Mouse (Mus musculus) thymus, adult 2 months (tissue): ENCODE data around the gene Sptlc3. TPM values are rescaled to one million over a fixed set of nuclear protein-coding genes. Genes with fewer than 3 reads are reported as not detected.

Experiments
- DNase-seq: peaks from one replicate; pipeline ENCODE4 v3.0.0; 2021
- H3K27ac ChIP-seq: fragments of 200-500 bp; 2 replicates; pipeline ENCODE4 v1.5.1; 2012; ENCODE audit warnings: low read length, control low read depth; ENCODE audit not compliant: control insufficient read depth, insufficient read depth
- H3K27me3 ChIP-seq: fragments of 200-500 bp; 2 replicates; pipeline ENCODE4 v1.6.1; 2012; ENCODE audit warnings: mild to moderate bottlenecking, low read length, moderate library complexity, mixed read lengths; ENCODE audit not compliant: control insufficient read depth, insufficient read depth
- H3K36me3 ChIP-seq: fragments of 200-500 bp; 2 replicates; pipeline ENCODE4 v1.6.1; 2012; ENCODE audit warnings: mild to moderate bottlenecking, low read length, moderate library complexity; ENCODE audit not compliant: control insufficient read depth, insufficient read depth
- H3K4me1 ChIP-seq: fragments of 200-500 bp; replicated peaks from 2 replicates; pipeline ENCODE4 v1.6.1; 2012; ENCODE audit warnings: low read length; ENCODE audit not compliant: control insufficient read depth, insufficient read depth
- H3K4me3 ChIP-seq: fragments of 200-500 bp; 2 replicates; pipeline ENCODE4 v1.5.1; 2012; ENCODE audit warnings: mild to moderate bottlenecking, low read length, control low read depth, moderate library complexity; ENCODE audit not compliant: control insufficient read depth, insufficient read depth
- CTCF ChIP-seq: fragments of 200-500 bp; IDR thresholded peaks from 2 replicates; pipeline ENCODE4 v1.5.1; 2012; ENCODE audit warnings: mild to moderate bottlenecking, control low read depth, low read length, moderate library complexity, borderline replicate concordance; ENCODE audit not compliant: control insufficient read depth, poor library complexity, insufficient read depth; ENCODE audit errors: extremely low read depth
- POLR2A ChIP-seq: fragments of 200-500 bp; IDR thresholded peaks from 2 replicates; pipeline ENCODE4 v1.6.1; 2012; ENCODE audit warnings: mild to moderate bottlenecking, low read length, control low read depth, moderate library complexity; ENCODE audit not compliant: control insufficient read depth, poor library complexity, insufficient read depth; ENCODE audit errors: extremely low read depth
- WGBS: fragments of 180-500 bp; shearing (Covaris S2); methylation state at CpG from one replicate; pipeline ENCODE4 v1.1.7; 2018; 5-methylcytosine and 5-hydroxymethylcytosine counted together
- polyA plus RNA-seq: library from polyadenylated mRNA; depleted of rRNA; stranded (reverse); fragments of >200 nt; gene quantifications from 2 replicates; pipeline ENCODE4 v1.2.3, GENCODE M21; 2012

The Sptlc3 gene
- polyA plus RNA-seq, 1 experiment: not detected

DNA sequence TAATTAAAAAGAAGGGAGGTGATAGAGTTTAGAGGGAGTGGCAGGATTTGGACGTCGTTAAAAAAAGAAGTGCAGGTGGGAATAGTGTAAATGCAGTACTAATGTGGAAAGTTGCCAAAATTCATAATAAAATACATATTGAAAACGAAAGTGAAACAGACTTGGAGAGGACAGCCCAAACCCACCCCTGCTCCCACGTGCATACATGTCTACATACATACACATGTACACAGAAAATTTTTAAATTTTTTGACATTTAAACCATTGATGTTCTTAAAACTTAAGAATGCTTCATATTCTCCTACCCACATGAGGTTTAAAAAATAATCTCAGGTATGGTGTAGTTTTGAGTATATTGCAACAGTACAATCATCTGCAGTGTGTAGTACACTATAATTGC is 135.0 kb downstream of the Sptlc3 start:
- no peak for DNase-seq
- Histone ChIP-seq H3K27me3 (no peaks in the 10 kb centered on the region), H3K4me1 (no peaks in the 10 kb centered on the region), H3K36me3 (no peaks in the 10 kb centered on the region), H3K4me3 (no peak overlapping the region), H3K27ac (no peak overlapping the region)
- 23% methylated on average over 4 of the region's 4 CpGs for WGBS
- TF ChIP-seq CTCF: no peak
- TF ChIP-seq POLR2A: no peak

DNA sequence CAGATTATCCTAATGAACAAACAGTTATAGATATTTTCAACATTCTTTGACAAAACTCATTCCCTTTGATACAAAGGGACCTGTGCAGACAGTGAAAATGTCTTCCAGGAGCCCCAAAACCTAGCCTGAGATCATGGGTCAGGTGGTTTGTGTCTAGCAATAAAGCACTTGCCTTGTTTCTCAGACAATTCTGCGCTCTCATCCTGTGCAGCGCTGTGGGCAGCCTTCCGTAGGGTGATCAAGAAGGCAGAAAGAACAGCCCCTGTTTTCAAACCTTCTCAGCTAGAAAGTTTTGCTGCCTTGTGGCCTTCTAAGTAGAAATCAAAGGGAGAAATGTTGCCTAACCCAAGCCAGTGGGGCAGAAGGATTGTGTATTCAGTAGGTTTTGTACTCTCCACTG is 135.9 kb downstream of the Sptlc3 start:
- H3K27me3 ChIP-seq: no peaks in the 10 kb centered on the region
- no peak overlapping the region for H3K27ac ChIP-seq
- no peaks in the 10 kb centered on the region for H3K36me3 ChIP-seq
- no peaks in the 10 kb centered on the region for H3K4me1 ChIP-seq
- TF ChIP-seq CTCF (no peak), POLR2A (no peak)
- DNase-seq: no peak
- H3K4me3 ChIP-seq: no peak overlapping the region
- WGBS: 95% methylated on average over 3 of the region's 3 CpGs

DNA sequence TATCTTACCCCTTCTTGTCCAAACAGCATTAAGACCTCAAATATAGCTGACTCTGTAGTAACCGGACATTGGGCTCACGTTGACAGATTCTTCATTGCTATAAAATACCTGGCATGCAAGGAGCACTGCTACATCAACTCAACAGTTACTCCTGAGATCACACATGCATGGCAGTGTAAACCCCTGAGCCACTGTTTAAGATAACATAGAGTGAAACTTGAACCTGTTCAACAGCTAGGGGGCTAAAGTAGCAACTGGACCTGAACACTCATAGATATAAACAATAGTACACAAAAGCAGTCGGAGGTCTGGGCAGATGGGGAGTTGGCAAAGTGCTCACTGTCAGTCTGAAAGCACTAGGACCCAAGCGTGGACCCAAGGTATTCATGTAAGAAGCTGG is 140.8 kb downstream of the Sptlc3 start:
- no peak for DNase-seq
- H3K4me3 ChIP-seq: no peak overlapping the region
- TF ChIP-seq CTCF: no peak
- no peak for TF ChIP-seq POLR2A
- no peaks in the 10 kb centered on the region for H3K27me3 ChIP-seq
- 90% methylated on average over 4 of the region's 4 CpGs for WGBS
- H3K36me3 ChIP-seq: no peaks in the 10 kb centered on the region
- H3K27ac ChIP-seq: no peak overlapping the region
- H3K4me1 ChIP-seq: no peaks in the 10 kb centered on the region

DNA sequence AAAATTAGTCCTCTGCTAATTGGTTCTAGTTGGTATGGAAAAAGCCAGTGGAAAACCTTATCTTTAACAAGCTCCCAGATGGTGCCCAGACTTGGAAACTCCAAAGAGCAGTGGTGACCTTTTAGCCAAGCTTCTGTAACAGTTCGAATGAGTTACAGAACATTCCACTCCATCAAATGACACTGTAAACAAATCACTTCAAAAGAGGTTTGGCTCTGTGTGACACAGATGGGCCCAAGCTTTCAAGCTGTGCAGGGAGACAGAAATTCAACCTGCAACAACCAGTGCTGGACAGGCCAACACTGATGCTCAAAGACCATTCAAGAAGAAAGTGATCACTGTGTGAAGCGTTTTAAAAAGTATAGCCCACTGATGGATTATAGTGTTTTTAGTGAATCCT is 144.1 kb downstream of the Sptlc3 start:
- WGBS: 58% methylated on average over 2 of the region's 2 CpGs
- no peak for DNase-seq
- no peaks in the 10 kb centered on the region for H3K27me3 ChIP-seq
- no peak overlapping the region for H3K27ac ChIP-seq
- H3K4me3 ChIP-seq: no peak overlapping the region
- H3K4me1 ChIP-seq: no peaks in the 10 kb centered on the region
- no peaks in the 10 kb centered on the region for H3K36me3 ChIP-seq
- no peak for TF ChIP-seq POLR2A
- TF ChIP-seq CTCF: no peak

DNA sequence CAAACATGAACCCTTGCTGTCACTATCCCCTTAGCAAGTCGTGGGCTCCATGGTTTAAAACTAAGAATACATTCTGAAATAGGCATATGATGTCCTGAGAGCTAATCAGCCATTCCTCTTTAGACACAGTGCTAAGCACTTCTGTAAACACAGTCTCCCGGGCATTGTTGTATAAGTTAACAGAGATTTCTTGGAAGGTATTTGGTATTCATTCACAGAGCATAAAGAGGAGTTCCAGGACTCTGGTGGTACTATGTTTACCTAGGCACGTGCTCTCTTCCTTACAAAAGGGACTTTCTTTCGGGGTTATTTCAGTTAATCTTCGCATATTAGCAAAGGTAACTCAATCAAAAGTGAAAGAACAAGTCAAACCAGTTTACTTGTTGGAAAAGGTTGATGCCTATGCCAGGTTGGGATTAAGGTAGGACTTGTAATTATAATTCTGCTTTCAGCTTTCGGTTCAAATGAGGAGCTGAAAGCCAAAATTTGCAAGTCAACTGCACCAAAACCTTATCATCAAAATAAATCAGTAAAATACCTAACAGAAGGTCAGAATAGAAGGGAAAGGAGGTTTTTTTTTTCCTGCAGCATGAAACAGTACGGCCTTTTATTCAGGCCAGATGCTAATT is 148.2 kb downstream of the Sptlc3 start:
- no peak for TF ChIP-seq CTCF
- TF ChIP-seq POLR2A: no peak
- WGBS: 82% methylated on average over 7 of the region's 7 CpGs
- H3K27ac ChIP-seq: no peak overlapping the region
- no peaks in the 10 kb centered on the region for H3K4me1 ChIP-seq
- no peak overlapping the region for H3K4me3 ChIP-seq
- no peaks in the 10 kb centered on the region for H3K36me3 ChIP-seq
- no peaks in the 10 kb centered on the region for H3K27me3 ChIP-seq
- DNase-seq: no peak

DNA sequence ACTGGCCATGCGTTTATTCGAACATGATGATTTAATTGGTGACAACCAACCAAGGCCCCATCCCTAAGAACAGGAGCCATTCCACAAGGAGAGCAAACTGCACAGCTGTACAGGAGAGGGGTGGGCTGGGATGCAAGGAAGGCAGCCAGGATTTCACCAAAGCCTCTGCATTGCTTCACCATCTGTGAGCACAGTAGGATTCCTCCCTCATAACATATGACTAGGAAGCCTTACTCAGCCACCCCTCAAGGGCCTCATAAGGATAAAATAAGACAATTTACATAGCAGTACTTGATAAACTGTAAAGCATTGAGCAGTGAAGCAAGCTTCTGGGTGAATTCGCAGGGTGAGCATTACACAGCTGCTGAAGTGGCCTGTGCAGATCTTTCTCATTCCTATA is 155.8 kb downstream of the Sptlc3 start:
- H3K36me3 ChIP-seq: no peaks in the 10 kb centered on the region
- no peak for TF ChIP-seq CTCF
- no peak for TF ChIP-seq POLR2A
- no peaks in the 10 kb centered on the region for H3K27me3 ChIP-seq
- H3K27ac ChIP-seq: no peak overlapping the region
- H3K4me3 ChIP-seq: no peak overlapping the region
- 91% methylated on average over 3 of the region's 3 CpGs for WGBS
- DNase-seq: no peak
- no peaks in the 10 kb centered on the region for H3K4me1 ChIP-seq

DNA sequence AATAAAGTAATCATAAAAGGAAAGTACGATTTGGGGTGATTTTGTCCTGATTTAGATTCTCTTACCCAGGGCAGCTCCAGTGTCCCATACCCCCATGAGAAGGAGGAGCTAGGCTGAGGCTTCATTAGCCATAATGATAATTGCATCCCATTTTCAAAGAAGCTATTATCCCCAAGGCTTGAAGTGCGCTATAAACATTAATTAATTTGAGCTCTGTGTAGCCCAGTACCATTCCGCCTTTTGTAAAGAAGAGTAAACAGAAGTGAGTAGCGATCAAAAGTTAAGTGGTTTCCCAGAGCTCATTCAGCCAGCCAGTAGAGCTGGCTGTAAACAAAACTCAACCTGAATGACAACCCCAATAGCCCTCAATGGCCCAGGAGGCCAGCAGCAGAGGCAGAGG is 163.0 kb downstream of the Sptlc3 start:
- H3K27ac ChIP-seq: no peak overlapping the region
- TF ChIP-seq CTCF (no peak), POLR2A (no peak)
- 80% methylated on average over 4 of the region's 4 CpGs for WGBS
- H3K4me3 ChIP-seq: no peak overlapping the region
- H3K4me1 ChIP-seq: no peaks in the 10 kb centered on the region
- no peak for DNase-seq
- no peaks in the 10 kb centered on the region for H3K27me3 ChIP-seq
- no peaks in the 10 kb centered on the region for H3K36me3 ChIP-seq
